Mouse (Mus musculus) forebrain, embryonic 11.5 days (tissue): ENCODE results near the gene Ptprd. TPM values are rescaled to one million over a fixed set of nuclear protein-coding genes. Genes with fewer than 3 reads are reported as not detected.
"Not testable (repeated sequence)": the region's sequence is repeated elsewhere in the genome, so short reads cannot be mapped to it uniquely, and the experiment has no call there.

Experiments used
- ATAC-seq: fragments of 200-750 bp; cut with Nextera tagmentation; replicated peaks from 2 replicates; pipeline ENCODE4 v1.8.0; 2017; ENCODE audit warnings: moderate TSS enrichment; ENCODE audit not compliant: low FRiP score
- DNase-seq: peaks from one replicate; pipeline ENCODE4 v3.0.0-alpha.2; 2017; ENCODE audit warnings: low spot score
- H3K27ac ChIP-seq: fragments of 300-500 bp; sonication (generic); 2 replicates; pipeline ENCODE4 v1.5.1; 2014; ENCODE audit warnings: low read depth, low read length
- H3K27me3 ChIP-seq: fragments of 300-500 bp; sonication (generic); 2 replicates; pipeline ENCODE4 v1.6.1; 2014; ENCODE audit warnings: mild to moderate bottlenecking, low read length, mixed read lengths; ENCODE audit not compliant: control insufficient read depth, insufficient read depth
- H3K36me3 ChIP-seq: fragments of 300-500 bp; sonication (generic); 2 replicates; pipeline ENCODE4 v1.6.1; 2014; ENCODE audit warnings: mild to moderate bottlenecking, low read length, moderate library complexity, mixed read lengths; ENCODE audit not compliant: control insufficient read depth, insufficient read depth
- H3K4me1 ChIP-seq: fragments of 300-500 bp; sonication (generic); replicated peaks from 2 replicates; pipeline ENCODE4 v1.6.1; 2014; ENCODE audit warnings: low read length, mixed read lengths; ENCODE audit not compliant: control insufficient read depth, insufficient read depth
- H3K4me2 ChIP-seq: fragments of 300-500 bp; sonication (generic); 2 replicates; pipeline ENCODE4 v1.6.1; 2014; ENCODE audit warnings: low read depth, mild to moderate bottlenecking, low read length, moderate library complexity, mixed read lengths; ENCODE audit not compliant: severe bottlenecking
- H3K4me3 ChIP-seq: fragments of 300-500 bp; sonication (generic); 2 replicates; pipeline ENCODE4 v1.5.1; 2014; ENCODE audit warnings: low read depth, low read length
- H3K9ac ChIP-seq: fragments of 300-500 bp; sonication (generic); 2 replicates; pipeline ENCODE4 v1.6.1; 2014; ENCODE audit warnings: low read length
- H3K9me3 ChIP-seq: fragments of 300-500 bp; sonication (generic); 2 replicates; pipeline ENCODE4 v1.6.1; 2016; ENCODE audit warnings: low read length, mixed read lengths; ENCODE audit not compliant: control insufficient read depth
- WGBS: fragments of 180-500 bp; shearing (Covaris S2); extraction: QIAGEN DNeasy Blood & Tissue Kit; methylation state at CpG from one replicate; pipeline ENCODE4 v1.1.7; 2014; 5-methylcytosine and 5-hydroxymethylcytosine counted together
- polyA plus RNA-seq: library from polyadenylated mRNA; unstranded; fragments of >200 nt; fragmentation: Nextera tagmentation; extraction: Ambion mirVana; gene quantifications from 2 replicates; pipeline ENCODE4 v1.2.1, GENCODE M21; 2014

The Ptprd gene
- polyA plus RNA-seq, 1 experiment from 2014 or later, result 30.1 TPM

- not testable (repeated sequence) for ATAC-seq, DNase-seq, H3K4me2 ChIP-seq, H3K36me3 ChIP-seq, H3K9ac ChIP-seq, H3K4me1 ChIP-seq, H3K27ac ChIP-seq, H3K4me3 ChIP-seq, H3K27me3 ChIP-seq, H3K9me3 ChIP-seq
- 94% methylated on average over 1 of the region's 1 CpGs for WGBS
These were observed 414.4 kb downstream of the Ptprd start for GRCm38 (mm10) chr4:77797391-77797790.

GRCm38 (mm10) chr4:77777237-77777636 lies 434.5 kb downstream of the Ptprd start:
- no peak overlapping the region for H3K4me3 ChIP-seq
- WGBS, result 77% methylated on average over 2 of the region's 2 CpGs
- H3K9me3 ChIP-seq, result no peaks in the 10 kb centered on the region
- no peak for DNase-seq
- H3K4me1 ChIP-seq, result no peaks in the 10 kb centered on the region
- no peaks in the 10 kb centered on the region for H3K27me3 ChIP-seq
- no peak for ATAC-seq
- no peak overlapping the region for H3K9ac ChIP-seq
- H3K36me3 ChIP-seq, result no peaks in the 10 kb centered on the region
- no peak overlapping the region for H3K4me2 ChIP-seq
- no peak overlapping the region for H3K27ac ChIP-seq

GRCm38 (mm10) chr4:77763790-77764189 lies 448.0 kb downstream of the Ptprd start:
- Histone ChIP-seq H3K4me3 (no peak overlapping the region), H3K9ac (no peak overlapping the region), H3K27ac (no peak overlapping the region), H3K4me2 (no peak overlapping the region), H3K27me3 (no peaks in the 10 kb centered on the region), H3K36me3 (no peaks in the 10 kb centered on the region), H3K9me3 (no peaks in the 10 kb centered on the region), H3K4me1 (no peaks in the 10 kb centered on the region)
- WGBS, result 77% methylated on average over 1 of the region's 1 CpGs
- no peak for DNase-seq
- no peak for ATAC-seq

GRCm38 (mm10) chr4:77743391-77743790 lies 468.4 kb downstream of the Ptprd start:
- Histone ChIP-seq H3K9me3 (no peaks in the 10 kb centered on the region), H3K4me1 (no peaks in the 10 kb centered on the region), H3K4me3 (no peak overlapping the region), H3K4me2 (no peak overlapping the region), H3K27ac (no peak overlapping the region), H3K27me3 (no peaks in the 10 kb centered on the region), H3K9ac (no peak overlapping the region), H3K36me3 (no peaks in the 10 kb centered on the region)
- ATAC-seq, result no peak
- DNase-seq, result no peak
- 92% methylated on average over 2 of the region's 2 CpGs for WGBS

GRCm38 (mm10) chr4:77721908-77722307 lies 489.9 kb downstream of the Ptprd start:
- ATAC-seq, result no peak
- 75% methylated on average over 6 of the region's 6 CpGs for WGBS
- no peak overlapping the region for H3K27ac ChIP-seq

GRCm38 (mm10) chr4:77717792-77718191 lies 494.0 kb downstream of the Ptprd start:
- H3K4me2 ChIP-seq, result no peak overlapping the region
- H3K9ac ChIP-seq, result no peak overlapping the region
- DNase-seq (no peak), ATAC-seq (no peak)
- no peak overlapping the region for H3K27ac ChIP-seq
- H3K9me3 ChIP-seq, result no peaks in the 10 kb centered on the region
- no peaks in the 10 kb centered on the region for H3K4me1 ChIP-seq
- H3K27me3 ChIP-seq, result no peaks in the 10 kb centered on the region
- H3K36me3 ChIP-seq, result no peaks in the 10 kb centered on the region
- H3K4me3 ChIP-seq, result no peak overlapping the region
- 81% methylated on average over 2 of the region's 2 CpGs for WGBS

More at GRCm38 (mm10) chr4:77721908-77722307, 489.9 kb downstream of the Ptprd start:
- DNase-seq, result no peak
- Histone ChIP-seq H3K4me1 (no peaks in the 10 kb centered on the region), H3K4me3 (no peak overlapping the region), H3K9ac (no peak overlapping the region), H3K27me3 (no peaks in the 10 kb centered on the region), H3K9me3 (no peaks in the 10 kb centered on the region), H3K4me2 (no peak overlapping the region), H3K36me3 (no peaks in the 10 kb centered on the region)

- Histone ChIP-seq H3K9ac (no peak overlapping the region), H3K27me3 (no peaks in the 10 kb centered on the region), H3K4me2 (no peak overlapping the region), H3K36me3 (no peaks in the 10 kb centered on the region), H3K9me3 (no peaks in the 10 kb centered on the region), H3K27ac (no peak overlapping the region), H3K4me1 (no peaks in the 10 kb centered on the region), H3K4me3 (no peak overlapping the region)
- no peak for ATAC-seq
- WGBS, result 91% methylated on average over 2 of the region's 2 CpGs
- no peak for DNase-seq
These were observed 501.5 kb downstream of the Ptprd start for GRCm38 (mm10) chr4:77710231-77710630.

- WGBS, result 76% methylated on average over 2 of the region's 2 CpGs
- Histone ChIP-seq H3K4me3 (no peak overlapping the region), H3K4me1 (no peaks in the 10 kb centered on the region), H3K27me3 (no peaks in the 10 kb centered on the region), H3K9ac (no peak overlapping the region), H3K27ac (no peak overlapping the region), H3K36me3 (no peaks in the 10 kb centered on the region), H3K4me2 (no peak overlapping the region), H3K9me3 (no peaks in the 10 kb centered on the region)
- DNase-seq (no peak), ATAC-seq (no peak)
These were observed 513.5 kb downstream of the Ptprd start for GRCm38 (mm10) chr4:77698294-77698693.

GRCm38 (mm10) chr4:77675798-77676197 lies 536.0 kb downstream of the Ptprd start:
- no peak overlapping the region for H3K4me3 ChIP-seq
- H3K4me2 ChIP-seq, result no peak overlapping the region
- WGBS, result 69% methylated on average over 1 of the region's 1 CpGs
- no peaks in the 10 kb centered on the region for H3K36me3 ChIP-seq
- ATAC-seq (no peak), DNase-seq (no peak)
- H3K4me1 ChIP-seq, result no peaks in the 10 kb centered on the region
- H3K27me3 ChIP-seq, result no peaks in the 10 kb centered on the region
- no peak overlapping the region for H3K27ac ChIP-seq
- H3K9ac ChIP-seq, result no peak overlapping the region
- H3K9me3 ChIP-seq, result no peaks in the 10 kb centered on the region
